Mouse (Mus musculus) lung, postnatal 0 days (tissue): Measurements from ENCODE around the gene P3h2.

Experiments
- CTCF ChIP-seq: IDR thresholded peaks from 2 replicates; pipeline ENCODE4 v1.5.1; 2016; ENCODE audit warnings: antibody characterized with exemption, mild to moderate bottlenecking
- EP300 ChIP-seq: IDR thresholded peaks from 2 replicates; pipeline ENCODE4 v1.6.1; 2016; ENCODE audit warnings: antibody characterized with exemption, mild to moderate bottlenecking, control low read depth

- TF ChIP-seq CTCF (peak; percentile 94), EP300 (no peak)
Observed at GRCm38 (mm10) chr16:25967297-25967696, 138.3 kb downstream of the P3h2 start.
